Mouse (Mus musculus) thymus, adult 2 months (tissue): ENCODE results near the gene Vwa3b.

Source experiments
- CTCF ChIP-seq: fragments of 200-500 bp; IDR thresholded peaks from 2 replicates; pipeline ENCODE4 v1.5.1; 2012; ENCODE audit warnings: mild to moderate bottlenecking, control low read depth, low read length, moderate library complexity, borderline replicate concordance; ENCODE audit not compliant: control insufficient read depth, poor library complexity, insufficient read depth; ENCODE audit errors: extremely low read depth
- POLR2A ChIP-seq: fragments of 200-500 bp; IDR thresholded peaks from 2 replicates; pipeline ENCODE4 v1.6.1; 2012; ENCODE audit warnings: mild to moderate bottlenecking, low read length, control low read depth, moderate library complexity; ENCODE audit not compliant: control insufficient read depth, poor library complexity, insufficient read depth; ENCODE audit errors: extremely low read depth

- TF ChIP-seq POLR2A (no peak), CTCF (no peak)
Measured at GRCm38 (mm10) chr1:37026866-37027265, 470 bp downstream of the Vwa3b start.
